Mouse (Mus musculus) E14TG2a.4 (cell line): Measurements from ENCODE around the gene Dcdc2a.

ENCODE experiments used
- CTCF ChIP-seq: conservative IDR thresholded peaks from 2 replicates; pipeline ENCODE4 v1.5.1; 2014; ENCODE audit warnings: low read length
- NANOG ChIP-seq: IDR thresholded peaks from 2 replicates; pipeline ENCODE4 v1.6.1; 2014; ENCODE audit warnings: borderline replicate concordance, low read length, mixed read lengths

DNA sequence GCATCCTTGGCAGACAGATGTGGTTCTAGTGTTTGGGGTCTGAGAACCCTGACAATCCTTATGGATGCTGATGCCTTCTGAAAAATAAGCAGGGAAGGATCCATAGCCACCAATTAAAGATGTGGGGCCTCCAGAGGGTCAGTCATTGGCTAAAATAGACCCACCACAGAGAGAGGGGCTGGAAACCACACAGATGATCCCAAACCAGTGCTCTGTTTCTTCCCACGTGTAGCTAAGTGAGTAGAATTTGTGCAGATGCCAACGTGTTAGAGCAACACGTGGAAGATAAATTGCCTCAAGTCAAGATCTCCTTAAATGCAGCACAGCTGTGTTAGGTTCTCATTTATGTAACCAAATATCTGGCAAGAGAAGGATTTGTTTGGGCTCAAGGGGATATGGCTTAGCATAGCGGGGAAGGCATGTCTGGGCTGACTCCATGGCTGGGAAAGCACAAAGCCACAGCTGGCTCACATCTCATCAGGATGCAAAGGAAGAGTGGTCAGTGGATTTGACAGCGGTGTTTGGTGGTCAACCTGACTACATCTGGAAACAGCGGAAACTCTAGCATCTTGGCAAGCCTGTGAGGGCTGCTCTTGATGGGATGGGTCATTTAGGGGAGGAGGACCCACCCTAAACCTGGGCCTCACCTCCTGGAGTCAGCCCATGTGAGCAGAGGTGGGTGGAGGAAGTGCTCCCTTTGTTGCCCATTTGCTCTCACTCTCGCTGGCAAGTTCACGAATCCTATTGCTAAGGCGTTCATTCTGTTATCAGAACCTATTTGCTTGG is 198.9 kb downstream of the Dcdc2a start:
- TF ChIP-seq CTCF (no peak), NANOG (no peak)
